Mouse (Mus musculus): ENCODE measurements at regions not wholly inside any gene's neighbourhood (a gene's known extent, or its start where the extent isn't known, plus 50 kb on each side); places are given as distances from the start of the nearest gene placed in this dataset.

GRCm38 (mm10) chr2:19086167-19086566 lies 88.0 kb downstream of the 4930426L09Rik start:
- peak; percentile 31; the same call in 1 of the 2 replicates for TF ChIP-seq MXI1 (IDR thresholded peaks at IDR 0.05; ENCODE audit: low read depth, low read length)
- no peak for TF ChIP-seq ZC3H11A (IDR thresholded peaks at IDR 0.05; ENCODE audit: low read depth, low read length)
- 0 out of 2 replicates have a peak, but pooled peaks have one; percentile 36 for TF ChIP-seq MAZ (IDR thresholded peaks at IDR 0.05; ENCODE audit: low read depth, low read length)
- 0 out of 2 replicates have a peak, but pooled peaks have one; percentile 53 for TF ChIP-seq MYC (IDR thresholded peaks at IDR 0.05; ENCODE audit: low read depth, low read length)
- 0 out of 2 replicates have a peak, but pooled peaks have one; percentile 42 for TF ChIP-seq TCF12 (IDR thresholded peaks at IDR 0.05; ENCODE audit: low read depth, low read length)
- no peak for TF ChIP-seq RAD21 (IDR thresholded peaks at IDR 0.05; ENCODE audit: low read depth, low read length)
- TF ChIP-seq GATA1 (IDR thresholded peaks at IDR 0.05; ENCODE audit: low read depth, low read length), result peak; percentile 55
- 0 out of 4 replicates have a peak, but pooled peaks of 1 of the 2 experiments have one; percentile 23 for TF ChIP-seq USF2 (IDR thresholded peaks at IDR 0.05; ENCODE audit: borderline replicate concordance in 1 of 2, insufficient read depth in 1 of 2, low read depth in 1 of 2, low read length in 2 of 2)
- peak; percentile 40 to 62; a peak in 2 of 4 replicates for TF ChIP-seq EP300 (IDR thresholded peaks at IDR 0.05; ENCODE audit: low read depth in 1 of 2, low read length in 2 of 2)
- peak; percentile 50; the same call in 1 of the 2 replicates for TF ChIP-seq MAX (IDR thresholded peaks at IDR 0.05; ENCODE audit: low read length)
- TF ChIP-seq CTCF (IDR thresholded peaks at IDR 0.05 in 2 of 3, conservative IDR thresholded peaks at IDR 0.05 in 1 of 3; ENCODE audit: control insufficient read depth in 1 of 3, insufficient read depth in 1 of 3, low read depth in 2 of 3, low read length in 3 of 3, poor library complexity in 1 of 3, severe bottlenecking in 1 of 3), result no peak
- TF ChIP-seq USF1 (IDR thresholded peaks at IDR 0.05; ENCODE audit: low read depth, low read length), result peak; percentile 77
- TF ChIP-seq ZNF384 (IDR thresholded peaks at IDR 0.05; ENCODE audit: low read depth, low read length), result peak; percentile 78
- TF ChIP-seq ETS1 (IDR thresholded peaks at IDR 0.05; ENCODE audit: low read depth, low read length), result peak; percentile 31; the same call in 1 of the 2 replicates
- Histone ChIP-seq H3K4me3 (ENCODE audit: control insufficient read depth in 1 of 2, insufficient read depth in 1 of 2, low read depth in 2 of 2, low read length in 2 of 2) (no peak overlapping the region), H3K79me2 (ENCODE audit: control insufficient read depth, insufficient read depth, low read length, poor library complexity) (no peaks in the 10 kb centered on the region), H3K27me3 (ENCODE audit: control insufficient read depth in 1 of 2, insufficient read depth in 2 of 2, low read length in 2 of 2) (no peaks in the 10 kb centered on the region), H3K9me3 (replicated peaks; ENCODE audit: insufficient read depth, low read length) (no peaks in the 10 kb centered on the region), H3K36me3 (ENCODE audit: control insufficient read depth in 1 of 2, insufficient read depth in 2 of 2, low read length in 2 of 2) (peaks cover 0 to 11% of the 10 kb centered on the region in 2 experiments; a peak in 2 of 4 replicates), H3K9ac (ENCODE audit: control insufficient read depth, low read depth, low read length, poor library complexity, severe bottlenecking) (no peak overlapping the region), H3K4me1 (ENCODE audit: control insufficient read depth in 1 of 2, insufficient read depth in 2 of 2, low read length in 2 of 2) (peaks cover 0 to 13% of the 10 kb centered on the region in 2 experiments; a peak in 2 of 4 replicates), H3K27ac (ENCODE audit: control insufficient read depth, low read depth, low read length) (no peak overlapping the region)
- DNase-seq (ENCODE audit: low read depth, low spot score), result peak; percentile 47

GRCm38 (mm10) chr2:19086621-19087020 lies 88.5 kb downstream of the 4930426L09Rik start:
- Histone ChIP-seq H3K27me3 (ENCODE audit: control insufficient read depth in 1 of 2, insufficient read depth in 2 of 2, low read length in 2 of 2) (no peaks in the 10 kb centered on the region), H3K27ac (ENCODE audit: control insufficient read depth, low read depth, low read length) (no peak overlapping the region), H3K36me3 (ENCODE audit: control insufficient read depth in 1 of 2, insufficient read depth in 2 of 2, low read length in 2 of 2) (peaks cover 0 to 11% of the 10 kb centered on the region in 2 experiments; a peak in 2 of 4 replicates), H3K79me2 (ENCODE audit: control insufficient read depth, insufficient read depth, low read length, poor library complexity) (no peaks in the 10 kb centered on the region), H3K9ac (ENCODE audit: control insufficient read depth, low read depth, low read length, poor library complexity, severe bottlenecking) (no peak overlapping the region), H3K9me3 (replicated peaks; ENCODE audit: insufficient read depth, low read length) (no peaks in the 10 kb centered on the region), H3K4me3 (ENCODE audit: control insufficient read depth in 1 of 2, insufficient read depth in 1 of 2, low read depth in 2 of 2, low read length in 2 of 2) (no peak overlapping the region), H3K4me1 (ENCODE audit: control insufficient read depth in 1 of 2, insufficient read depth in 2 of 2, low read length in 2 of 2) (peaks cover 0 to 13% of the 10 kb centered on the region in 2 experiments; a peak in 2 of 4 replicates)
- DNase-seq (ENCODE audit: low read depth, low spot score), result no peak
- no peak for TF ChIP-seq TAL1 (IDR thresholded peaks at IDR 0.05; ENCODE audit: low read length)
- TF ChIP-seq HCFC1 (IDR thresholded peaks at IDR 0.05; ENCODE audit: low read depth, low read length), result no peak
- no peak for TF ChIP-seq ELF1 (IDR thresholded peaks at IDR 0.05; ENCODE audit: low read depth, low read length)
- no peak for TF ChIP-seq RAD21 (IDR thresholded peaks at IDR 0.05; ENCODE audit: low read depth, low read length)
- TF ChIP-seq MEF2A (IDR thresholded peaks at IDR 0.05; ENCODE audit: extremely low read depth, insufficient replicate concordance, low read depth, low read length, poor library complexity, severe bottlenecking), result no peak
- no peak for TF ChIP-seq USF2 (IDR thresholded peaks at IDR 0.05; ENCODE audit: borderline replicate concordance in 1 of 2, insufficient read depth in 1 of 2, low read depth in 1 of 2, low read length in 2 of 2)
- no peak for TF ChIP-seq NELFE (IDR thresholded peaks at IDR 0.05; ENCODE audit: low read depth, low read length)
- TF ChIP-seq RCOR1 (IDR thresholded peaks at IDR 0.05; ENCODE audit: low read depth, low read length), result no peak
- no peak for TF ChIP-seq SIN3A (IDR thresholded peaks at IDR 0.05; ENCODE audit: low read length)
- no peak for TF ChIP-seq ZMIZ1 (IDR thresholded peaks at IDR 0.05; ENCODE audit: low read depth, low read length)
- TF ChIP-seq ZNF384 (IDR thresholded peaks at IDR 0.05; ENCODE audit: low read depth, low read length), result no peak
- TF ChIP-seq ZKSCAN1 (IDR thresholded peaks at IDR 0.05; ENCODE audit: low read depth, low read length), result no peak
- no peak for TF ChIP-seq JUND (IDR thresholded peaks at IDR 0.05; ENCODE audit: low read depth, low read length)
- TF ChIP-seq NRF1 (IDR thresholded peaks at IDR 0.05; ENCODE audit: insufficient read depth, low read depth, low read length, poor library complexity, severe bottlenecking), result no peak
- TF ChIP-seq GABPA (IDR thresholded peaks at IDR 0.05; ENCODE audit: low read depth, low read length), result no peak
- TF ChIP-seq EP300 (IDR thresholded peaks at IDR 0.05; ENCODE audit: low read depth in 1 of 2, low read length in 2 of 2), result no peak
- TF ChIP-seq CHD1 (IDR thresholded peaks at IDR 0.05; ENCODE audit: low read depth, low read length), result no peak
- TF ChIP-seq MAFK (IDR thresholded peaks at IDR 0.05; ENCODE audit: borderline replicate concordance, low read depth, low read length), result no peak
- no peak for TF ChIP-seq USF1 (IDR thresholded peaks at IDR 0.05; ENCODE audit: low read depth, low read length)
- TF ChIP-seq MYB (IDR thresholded peaks at IDR 0.05; ENCODE audit: low read depth, low read length), result no peak

All from MEL (cell line).